Mouse (Mus musculus) intestine, embryonic 16.5 days (tissue): ENCODE results near the gene Pxk. TPM values are rescaled to one million over a fixed set of nuclear protein-coding genes. Genes with fewer than 3 reads are reported as not detected.
"Not testable (repeated sequence)": the region's sequence is repeated elsewhere in the genome, so short reads cannot be mapped to it uniquely, and the experiment has no call there.

ENCODE experiments used
- ATAC-seq: fragments of 200-750 bp; cut with Nextera tagmentation; 2 replicates; pipeline ENCODE4 v1.8.0; 2017; ENCODE audit warnings: moderate TSS enrichment, moderate library complexity
- H3K27ac ChIP-seq: fragments of 300-500 bp; sonication (generic); 2 replicates; pipeline ENCODE4 v1.5.1; 2014; ENCODE audit warnings: mild to moderate bottlenecking, low read length
- H3K27me3 ChIP-seq: fragments of 300-500 bp; sonication (generic); replicated peaks from 2 replicates; pipeline ENCODE4 v1.6.1; 2014; ENCODE audit warnings: low read length, control low read depth, mixed read lengths; ENCODE audit not compliant: control insufficient read depth, insufficient read depth
- H3K36me3 ChIP-seq: fragments of 300-500 bp; sonication (generic); 2 replicates; pipeline ENCODE4 v1.6.1; 2014; ENCODE audit warnings: low read length, control low read depth; ENCODE audit not compliant: control insufficient read depth, insufficient read depth
- H3K4me1 ChIP-seq: fragments of 300-500 bp; sonication (generic); 2 replicates; pipeline ENCODE4 v1.6.1; 2014; ENCODE audit warnings: low read length, control low read depth, mixed read lengths; ENCODE audit not compliant: control insufficient read depth, insufficient read depth
- H3K4me2 ChIP-seq: fragments of 300-500 bp; sonication (generic); 2 replicates; pipeline ENCODE4 v1.6.1; 2014; ENCODE audit warnings: low read depth, low read length, control low read depth
- H3K4me3 ChIP-seq: fragments of 300-500 bp; sonication (generic); 2 replicates; pipeline ENCODE4 v1.5.1; 2014; ENCODE audit warnings: mild to moderate bottlenecking, low read length
- H3K9ac ChIP-seq: fragments of 300-500 bp; sonication (generic); 2 replicates; pipeline ENCODE4 v1.6.1; 2014; ENCODE audit warnings: low read depth, low read length
- H3K9me3 ChIP-seq: fragments of 300-500 bp; sonication (generic); 2 replicates; pipeline ENCODE4 v1.6.1; 2016; ENCODE audit warnings: low read length, control low read depth; ENCODE audit not compliant: control insufficient read depth
- WGBS: fragments of 180-500 bp; shearing (Covaris S2); extraction: QIAGEN DNeasy Blood & Tissue Kit; methylation state at CpG from one replicate; pipeline ENCODE4 v1.1.7; 2014; 5-methylcytosine and 5-hydroxymethylcytosine counted together
- polyA plus RNA-seq: library from polyadenylated mRNA; unstranded; fragments of >200 nt; fragmentation: Nextera tagmentation; extraction: Ambion mirVana; gene quantifications from 2 replicates; pipeline ENCODE4 v1.2.1, GENCODE M21; 2015

The Pxk gene
- polyA plus RNA-seq, 1 experiment from 2014 or later: 40.4 TPM

DNA sequence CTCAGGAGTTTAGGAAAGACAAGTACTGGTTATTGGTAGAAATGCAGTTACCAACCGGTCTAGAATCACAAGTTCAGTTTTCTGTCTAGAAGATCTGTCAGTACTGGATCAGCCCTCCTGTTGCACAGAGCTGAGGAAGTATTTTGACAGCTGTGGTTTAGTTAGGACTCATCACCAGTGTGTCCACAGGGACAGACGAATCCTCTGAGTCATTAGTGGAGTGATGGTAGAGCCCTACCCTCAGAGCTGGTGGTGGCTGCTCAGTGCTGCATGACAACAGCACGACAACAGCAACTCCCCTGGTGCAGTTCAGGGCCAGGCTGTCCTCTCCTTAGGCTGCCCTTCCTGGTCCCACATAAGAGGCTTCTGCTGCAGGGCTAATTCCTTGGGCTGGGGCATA, 56.1 kb downstream of the Pxk start:
- WGBS: 80% methylated on average over 3 of the region's 3 CpGs
- no peak for ATAC-seq
- Histone ChIP-seq H3K9ac (no peak overlapping the region), H3K4me2 (no peak overlapping the region), H3K27me3 (no peaks in the 10 kb centered on the region), H3K4me1 (no peaks in the 10 kb centered on the region), H3K9me3 (no peaks in the 10 kb centered on the region), H3K27ac (no peak overlapping the region), H3K4me3 (no peak overlapping the region), H3K36me3 (peaks cover 7% of the 10 kb centered on the region)

DNA sequence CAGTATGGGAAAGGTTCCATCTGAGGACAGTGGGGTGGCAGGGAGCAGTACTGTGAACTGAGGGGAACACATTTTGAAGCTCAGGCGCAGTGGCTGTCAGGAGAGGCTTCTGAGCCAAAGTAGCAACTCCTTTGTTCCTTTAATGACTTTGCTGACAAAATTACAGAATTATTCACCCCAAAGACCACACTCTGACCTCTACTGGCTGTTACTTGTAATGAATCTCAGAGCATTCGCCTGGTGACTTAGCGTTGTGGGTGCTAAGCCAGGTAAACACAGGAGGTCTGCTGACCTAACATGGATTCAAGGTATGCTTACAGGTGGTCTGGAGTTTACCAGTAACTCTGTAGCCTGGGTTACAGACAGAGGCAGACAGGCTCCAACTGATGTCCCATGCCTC, 58.9 kb downstream of the Pxk start:
- Histone ChIP-seq H3K9me3 (no peaks in the 10 kb centered on the region), H3K9ac (no peak overlapping the region), H3K27me3 (no peaks in the 10 kb centered on the region), H3K4me2 (no peak overlapping the region), H3K36me3 (0 out of 2 replicates have a peak, but pooled peaks cover 2% of the 10 kb centered on the region), H3K27ac (no peak overlapping the region), H3K4me3 (no peak overlapping the region), H3K4me1 (no peaks in the 10 kb centered on the region)
- ATAC-seq: no peak
- WGBS: 32% methylated on average over 3 of the region's 3 CpGs

DNA sequence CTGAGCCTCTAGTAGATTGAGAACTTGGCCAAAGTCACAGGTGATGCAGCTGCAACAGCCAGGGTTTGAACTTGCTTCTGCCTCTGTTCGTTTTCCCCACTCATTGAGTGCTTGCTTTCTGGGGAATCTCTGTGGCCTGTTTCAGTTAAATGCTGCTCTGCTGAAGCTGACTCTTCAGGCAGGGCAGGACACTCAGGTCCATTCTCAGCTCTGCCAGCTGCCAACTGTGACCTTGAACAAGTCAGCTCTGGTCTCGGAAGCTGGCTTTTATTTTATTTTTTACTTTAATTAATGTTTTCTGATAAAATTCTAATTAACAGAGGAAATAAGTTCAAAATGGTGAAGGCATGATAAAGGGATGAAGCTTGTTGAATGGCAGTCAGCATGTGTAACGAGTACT, 60.7 kb downstream of the Pxk start:
- Histone ChIP-seq H3K9ac (no peak overlapping the region), H3K9me3 (no peaks in the 10 kb centered on the region), H3K27ac (no peak overlapping the region), H3K27me3 (no peaks in the 10 kb centered on the region), H3K36me3 (no peaks in the 10 kb centered on the region; the same call in 1 of the 2 replicates), H3K4me1 (no peaks in the 10 kb centered on the region), H3K4me3 (no peak overlapping the region), H3K4me2 (no peak overlapping the region)
- ATAC-seq: no peak
- WGBS: 84% methylated on average over 3 of the region's 3 CpGs

DNA sequence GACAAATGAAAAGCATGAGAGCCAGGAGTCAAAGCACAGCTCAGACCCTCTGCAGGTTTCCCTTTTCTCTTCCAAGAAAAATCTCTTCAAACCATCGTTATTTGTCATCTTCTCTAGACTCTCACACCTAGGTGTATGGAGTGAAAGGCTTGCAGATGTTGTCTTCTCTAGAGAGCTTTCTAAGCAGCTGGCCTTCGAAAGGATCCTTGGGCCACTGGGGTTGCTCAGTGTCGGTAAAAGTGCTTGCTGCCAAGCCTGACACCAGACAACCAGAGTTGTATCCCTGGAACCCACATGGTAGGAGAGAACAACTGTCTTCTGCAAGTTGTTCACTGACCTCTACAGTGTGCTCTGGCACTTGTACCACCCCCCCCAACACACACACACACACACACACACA, 61.1 kb downstream of the Pxk start:
- ATAC-seq: no peak

DNA sequence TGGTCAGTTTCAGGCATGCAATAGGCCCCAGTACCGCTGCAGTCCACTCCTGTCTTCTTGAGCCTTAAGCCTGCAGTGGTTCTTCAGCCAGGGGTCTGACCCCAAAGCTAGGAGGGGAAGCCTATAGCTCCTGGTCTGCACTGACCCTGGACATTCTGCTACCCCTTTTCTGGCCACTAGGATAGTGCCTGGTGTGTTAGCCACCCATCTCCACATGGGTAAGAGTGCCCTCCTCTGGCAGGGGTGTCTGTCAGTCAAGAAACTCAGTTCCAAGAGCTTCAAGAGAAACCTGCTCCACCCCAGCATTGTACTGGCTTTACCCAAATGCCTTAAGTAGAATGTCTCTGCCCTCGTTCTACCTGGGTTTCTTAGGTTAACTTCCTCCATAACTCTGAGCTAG, 63.8 kb downstream of the Pxk start:
- no peaks in the 10 kb centered on the region for H3K27me3 ChIP-seq
- no peaks in the 10 kb centered on the region for H3K9me3 ChIP-seq
- no peak overlapping the region for H3K4me3 ChIP-seq
- peaks cover 9% of the 10 kb centered on the region for H3K36me3 ChIP-seq
- no peaks in the 10 kb centered on the region for H3K4me1 ChIP-seq
- WGBS: 87% methylated on average over 2 of the region's 2 CpGs
- no peak overlapping the region for H3K4me2 ChIP-seq
- H3K9ac ChIP-seq: no peak overlapping the region
- H3K27ac ChIP-seq: no peak overlapping the region
- peak; percentile 50; the same call in 1 of the 2 replicates for ATAC-seq

More for the DNA sequence above, 61.1 kb downstream of the Pxk start:
- H3K4me1 ChIP-seq: no peaks in the 10 kb centered on the region
- H3K9ac ChIP-seq: no peak overlapping the region
- 81% methylated on average over 3 of the region's 3 CpGs for WGBS
- H3K36me3 ChIP-seq: no peaks in the 10 kb centered on the region; the same call in 1 of the 2 replicates
- H3K4me2 ChIP-seq: no peak overlapping the region
- H3K27ac ChIP-seq: no peak overlapping the region
- H3K4me3 ChIP-seq: no peak overlapping the region
- H3K27me3 ChIP-seq: no peaks in the 10 kb centered on the region
- no peaks in the 10 kb centered on the region for H3K9me3 ChIP-seq

DNA sequence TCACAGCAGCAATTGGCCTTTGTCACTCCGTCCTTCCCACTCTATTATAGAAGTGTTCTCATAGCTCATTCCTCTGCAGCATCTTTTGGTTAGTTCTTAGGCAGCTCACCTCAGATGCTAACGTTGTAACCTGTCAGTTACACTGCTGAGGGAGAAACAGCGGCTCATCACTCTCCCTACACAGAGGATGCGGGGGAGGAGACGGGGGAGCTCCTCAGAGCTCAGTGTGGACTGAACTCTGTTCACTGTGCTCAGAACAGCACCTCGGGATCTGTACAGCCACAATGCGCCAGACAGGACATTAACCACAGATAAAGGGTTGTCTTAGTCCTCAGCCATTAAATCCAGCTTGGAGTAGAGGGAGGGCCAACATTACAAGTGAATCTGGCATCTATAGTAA, 66.5 kb downstream of the Pxk start:
- Histone ChIP-seq H3K36me3 (peaks cover 23% of the 10 kb centered on the region), H3K27me3 (no peaks in the 10 kb centered on the region), H3K9me3 (no peaks in the 10 kb centered on the region), H3K4me1 (no peaks in the 10 kb centered on the region), H3K4me2 (no peak overlapping the region), H3K4me3 (no peak overlapping the region), H3K27ac (no peak overlapping the region), H3K9ac (no peak overlapping the region)
- 84% methylated on average over 7 of the region's 7 CpGs for WGBS
- ATAC-seq: no peak

DNA sequence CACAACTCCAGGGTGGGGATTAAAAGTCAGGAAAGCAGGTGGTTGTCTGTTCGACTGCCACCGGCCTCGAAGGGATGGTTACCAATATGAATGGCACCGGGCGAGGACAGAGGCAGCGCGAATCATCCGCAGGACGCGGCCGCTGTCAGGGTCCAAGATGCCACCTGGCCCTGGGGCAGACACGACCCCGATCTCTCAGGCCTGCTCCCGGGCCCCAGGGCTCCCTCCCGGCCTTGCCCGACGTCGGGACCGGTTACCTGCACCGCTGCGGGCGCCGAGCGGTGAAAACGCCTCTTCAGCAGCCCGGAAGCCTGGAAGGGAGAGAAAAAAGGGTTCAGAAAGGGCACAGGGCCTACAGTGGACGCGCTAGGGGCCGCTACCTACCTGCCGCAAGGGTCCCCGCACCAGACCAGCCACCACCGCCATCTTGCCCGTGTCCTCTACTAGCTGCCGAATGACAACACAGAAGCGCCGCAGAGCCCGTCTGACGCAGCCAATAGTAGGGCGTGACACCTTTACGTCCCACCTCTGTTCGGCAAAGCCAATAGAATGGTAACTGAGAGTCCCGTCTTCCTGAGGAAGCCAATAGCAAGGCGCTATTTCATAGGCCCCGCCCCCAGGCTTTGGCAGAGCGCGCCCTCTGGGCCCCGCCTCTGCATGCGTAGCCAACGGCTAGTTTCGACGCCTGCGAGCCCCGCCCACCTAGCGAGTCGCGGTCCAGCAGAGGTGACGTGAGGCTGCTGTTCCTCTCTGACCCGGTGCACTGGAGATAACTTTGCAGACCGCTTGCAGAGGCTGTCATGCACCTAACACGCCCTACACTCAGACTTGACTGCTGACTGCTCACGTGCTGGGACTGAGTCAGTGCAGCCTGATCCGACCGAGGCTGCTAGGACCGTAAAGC, 74.7 kb downstream of the Pxk start, which contains the start of gene Pdhb:
Gene Pdhb (minus strand): TSS at position 519 of the 904 bp plus-strand sequence.
- H3K9me3 ChIP-seq: no peaks in the 10 kb centered on the region
- peak within 1 kb of the TSS; percentile 91 for H3K4me3 ChIP-seq
- ATAC-seq: peak; percentile 99
- peaks cover 14% of the 10 kb centered on the region; the same call in 1 of the 2 replicates for H3K36me3 ChIP-seq
- peaks cover 6% of the 10 kb centered on the region for H3K4me1 ChIP-seq
- H3K4me2 ChIP-seq: peak within 1 kb of the TSS; percentile 88
- WGBS: under 1% methylated on average over 64 of the region's 64 CpGs
- H3K27ac ChIP-seq: peak within 1 kb of the TSS; percentile 91
- H3K27me3 ChIP-seq: no peaks in the 10 kb centered on the region
- H3K9ac ChIP-seq: peak within 1 kb of the TSS; percentile 96

DNA sequence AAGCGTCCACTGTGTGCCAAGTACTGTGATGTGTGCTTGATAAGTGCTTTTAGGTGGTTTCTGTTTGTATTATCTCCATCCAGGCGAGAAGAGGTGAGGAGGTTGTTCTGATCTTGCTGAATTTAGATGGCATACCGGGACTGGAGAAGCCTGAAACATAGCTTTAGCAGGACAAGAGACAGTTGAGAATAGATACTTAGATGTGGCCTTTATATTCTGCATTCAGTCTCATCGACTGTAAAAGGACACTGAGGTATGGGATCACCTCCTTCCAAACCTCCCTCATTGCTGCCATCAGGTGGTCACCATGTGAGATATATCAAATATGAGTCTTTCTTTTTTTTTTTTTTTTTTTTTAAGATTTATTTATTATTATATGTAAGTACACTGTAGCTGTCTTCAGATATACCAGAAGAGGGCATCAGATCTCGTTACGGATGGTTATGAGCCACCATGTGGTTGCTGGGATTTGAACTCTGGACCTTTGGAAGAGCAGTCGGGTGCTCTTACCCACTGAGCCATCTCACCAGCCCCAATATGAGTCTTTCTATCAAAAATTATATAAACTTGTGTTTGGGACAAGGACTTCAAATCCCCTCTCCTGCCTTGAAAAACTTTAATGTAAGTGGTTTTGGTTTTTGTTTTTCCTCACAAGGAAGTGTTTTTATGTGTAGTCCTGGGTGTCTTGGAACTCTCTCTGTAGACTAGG, 75.7 kb downstream of the Pxk start:
- H3K4me1 ChIP-seq, H3K36me3 ChIP-seq, H3K9me3 ChIP-seq, H3K27me3 ChIP-seq: not testable (repeated sequence)
- Histone ChIP-seq H3K27ac (peak overlapping the region; percentile 91), H3K9ac (peak overlapping the region; percentile 61), H3K4me3 (peak overlapping the region; percentile 56), H3K4me2 (peak overlapping the region; percentile 88)
- WGBS: 20% methylated on average over 5 of the region's 7 CpGs
- ATAC-seq: peak; percentile 0; the same call in 1 of the 2 replicates

DNA sequence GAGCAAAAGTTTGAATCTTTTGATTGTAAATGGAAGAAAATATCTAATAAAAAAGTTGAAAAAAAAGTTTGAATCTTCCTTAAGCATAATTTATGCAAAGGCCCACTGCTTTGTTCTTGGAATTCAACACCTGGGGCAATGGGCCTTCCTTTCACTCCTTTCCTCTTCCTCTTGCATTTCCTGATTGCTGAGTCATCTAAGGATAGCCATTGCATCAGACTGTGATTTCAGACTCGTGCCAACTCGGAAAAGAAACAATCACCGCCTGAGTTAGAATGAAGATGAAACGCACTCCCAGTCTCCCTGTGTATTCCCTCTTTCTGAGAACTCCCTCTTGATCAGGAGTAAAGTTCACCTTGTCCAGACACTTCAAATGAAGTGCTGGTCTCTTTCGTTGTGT, 76.6 kb downstream of the Pxk start:
- Histone ChIP-seq H3K4me1 (peaks cover 6% of the 10 kb centered on the region), H3K4me2 (no peak overlapping the region), H3K27ac (no peak overlapping the region), H3K4me3 (no peak overlapping the region), H3K27me3 (no peaks in the 10 kb centered on the region), H3K9ac (no peak overlapping the region), H3K9me3 (no peaks in the 10 kb centered on the region), H3K36me3 (no peaks in the 10 kb centered on the region)
- no peak for ATAC-seq
- WGBS: 78% methylated on average over 5 of the region's 5 CpGs
